Comparison of ENCODE assay signal across 1 mouse cellular context in the genomic region with DNA sequence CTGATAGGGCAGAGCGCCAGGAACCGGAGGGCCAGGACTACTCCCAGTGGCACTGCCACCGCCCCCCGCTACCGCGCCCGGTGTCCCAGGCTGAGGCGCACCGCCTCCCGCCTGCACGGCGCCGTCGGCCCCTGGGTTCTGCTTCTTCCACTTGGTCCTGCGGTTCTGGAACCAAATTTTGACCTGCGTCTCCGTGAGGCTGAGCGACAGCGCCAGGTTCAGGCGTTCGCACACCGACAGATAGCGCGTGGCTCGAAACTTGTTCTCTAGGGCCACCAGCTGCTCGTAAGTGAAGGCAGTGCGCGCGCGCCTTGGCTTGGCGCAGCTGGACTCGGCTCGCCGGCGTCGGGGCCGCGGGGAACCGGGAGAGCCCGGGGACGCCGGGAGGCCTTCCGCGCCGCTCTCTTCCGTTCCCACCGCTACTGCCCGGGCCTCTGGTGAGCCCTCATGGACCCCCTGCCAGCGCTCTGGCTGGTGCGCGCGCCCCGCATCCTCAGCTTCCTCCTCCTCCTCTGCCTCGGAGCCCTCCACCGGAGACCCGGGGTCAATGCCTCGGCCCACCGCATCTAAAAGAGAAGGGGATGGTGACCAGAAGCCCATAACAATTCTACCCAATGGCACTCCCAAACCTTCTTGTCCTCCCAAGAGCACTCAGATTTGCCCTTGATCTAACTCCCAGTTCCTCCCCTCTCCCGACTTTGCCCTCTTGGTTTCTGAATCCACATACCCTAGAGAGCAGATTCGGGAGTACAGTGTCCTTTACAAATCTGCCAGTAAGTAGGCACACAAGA.
TF ChIP-seq lines count a peak whose summit lies in the region.

No protein-coding gene starts in this region.

TF ChIP-seq in CH12.LX, 34 proteins besides CTCF, POLR2A, EP300 and RAD21 (continued from another document):
- TF ChIP-seq ZC3H11A (IDR thresholded peaks at IDR 0.05; ENCODE audit: low read depth, low read length) (no peak), ZKSCAN1 (IDR thresholded peaks at IDR 0.05; ENCODE audit: borderline replicate concordance, low read depth, low read length) (no peak), MYC (IDR thresholded peaks at IDR 0.05; ENCODE audit: low read depth, low read length) (no peak), MXI1 (IDR thresholded peaks at IDR 0.05; ENCODE audit: low read depth, low read length) (no peak), SMC3 (IDR thresholded peaks at IDR 0.05; ENCODE audit: low read depth, low read length) (no peak)
